In the genomic region with DNA sequence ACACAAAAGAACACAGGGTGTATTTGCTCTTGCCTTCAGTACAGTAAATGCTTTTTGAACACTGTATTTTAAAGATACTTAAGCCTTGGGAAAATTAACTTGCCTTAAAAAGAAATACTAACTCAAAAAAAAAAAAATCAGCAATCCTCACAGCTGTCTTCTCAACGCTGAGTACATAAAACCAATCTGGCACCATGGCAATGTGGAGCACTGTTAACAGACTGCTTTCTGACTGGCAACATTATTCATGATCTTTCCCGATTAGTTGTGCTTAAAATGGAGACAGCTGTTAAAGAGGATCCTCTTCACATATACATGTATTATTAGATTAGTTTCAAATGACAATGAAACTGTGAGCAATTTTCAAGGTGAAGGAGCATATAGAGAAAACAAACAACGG, we compare ENCODE assay signal across 28 mouse cellular contexts.
DNase-seq lines count a peak whose midpoint lies in the region; ATAC-seq and TF ChIP-seq lines count a peak whose summit lies in the region.
"Had no signal": no experiment of that assay in that cellular context is flagged by ENCODE, and none has a peak within 500 bp of the region (broad histone marks: within the 10 kb centered on the region; RNA-seq: fewer than 3 reads in every experiment).

No protein-coding gene starts in this region.

- TF ChIP-seq CTCF in layer of hippocampus, adult 2 months (conservative IDR thresholded peaks at IDR 0.05): no peak
- TF ChIP-seq CTCF in brain, embryonic 14.5 days (IDR thresholded peaks at IDR 0.05; ENCODE audit: borderline replicate concordance, extremely low read depth, insufficient read depth, insufficient read length): no peak

- no peak overlapping the region for H3K4me2 ChIP-seq in forebrain, embryonic 13.5 days
- no peak overlapping the region for H3K4me2 ChIP-seq in forebrain, embryonic 12.5 days
- peak overlapping the region; percentile 30 for H3K4me2 ChIP-seq in myocyte (ENCODE audit: low read depth)
- H3K4me2 ChIP-seq: embryonic facial prominence, embryonic 12.5 days; heart, embryonic 11.5 days; intestine, embryonic 15.5 days; liver, embryonic 13.5 days; lung, embryonic 14.5 days; midbrain, embryonic 13.5 days; stomach, embryonic 15.5 days had no signal

- H3ac ChIP-seq in myocyte (ENCODE audit: control insufficient read depth, insufficient read length): no peak overlapping the region

- no peaks in the 10 kb centered on the region for H3K79me2 ChIP-seq in myocyte (ENCODE audit: control insufficient read depth, insufficient read depth)

- peak; percentile 27 to 40 for DNase-seq in layer of hippocampus, adult 2 months (ENCODE audit: low spot score in 2 of 2)
- no peak for DNase-seq in layer of hippocampus, postnatal 36 days
- DNase-seq in brain, embryonic 14.5 days (ENCODE audit: low read depth): peak; percentile 70
- no peak for DNase-seq in thymus, postnatal 10 days (ENCODE audit: low spot score in 2 of 2)
- DNase-seq: adrenal gland, postnatal 25 days; cerebellum, adult 11 months; cerebellum, postnatal 14 days; gastrocnemius, postnatal 14 days; heart, adult 11 months; kidney, adult 8-10 months; kidney, postnatal 10 days; liver, embryonic 13.5 days; lung, embryonic 14.5 days; right cerebral cortex, postnatal 4 days; thymus, adult 18-20 months; thymus, postnatal 4 days had no signal

- H3K9ac ChIP-seq in forebrain, embryonic 13.5 days: no peak overlapping the region
- H3K9ac ChIP-seq in forebrain, embryonic 12.5 days: no peak overlapping the region
- H3K9ac ChIP-seq: embryonic facial prominence, embryonic 12.5 days; intestine, embryonic 15.5 days; liver, embryonic 13.5 days; lung, embryonic 14.5 days; midbrain, embryonic 13.5 days; stomach, embryonic 15.5 days had no signal

- no peaks in the 10 kb centered on the region for H3K36me3 ChIP-seq in forebrain, embryonic 13.5 days (ENCODE audit: poor library complexity, severe bottlenecking)
- H3K36me3 ChIP-seq in forebrain, embryonic 12.5 days (replicated peaks): no peaks in the 10 kb centered on the region
- H3K36me3 ChIP-seq in myocyte (ENCODE audit: control insufficient read depth, insufficient read depth): no peaks in the 10 kb centered on the region
- H3K36me3 ChIP-seq: embryonic facial prominence, embryonic 12.5 days; hindbrain, embryonic 10.5 days; intestine, embryonic 15.5 days; liver, embryonic 13.5 days; midbrain, embryonic 13.5 days; stomach, embryonic 15.5 days had no signal

- ATAC-seq in forebrain, embryonic 13.5 days: peak; percentile 57; the same call in 1 of the 2 replicates
- no peak for ATAC-seq in forebrain, embryonic 12.5 days (ENCODE audit: low FRiP score)
- ATAC-seq: CD4-positive, CD25-positive, alpha-beta regulatory T cell, adult 4 months; hindbrain, embryonic 16.5 days; intestine, embryonic 15.5 days; midbrain, embryonic 13.5 days had no signal

- no peaks in the 10 kb centered on the region for H3K9me3 ChIP-seq in forebrain, embryonic 13.5 days (replicated peaks)
- no peaks in the 10 kb centered on the region for H3K9me3 ChIP-seq in forebrain, embryonic 12.5 days
- H3K9me3 ChIP-seq: embryonic facial prominence, embryonic 12.5 days; hindbrain, embryonic 10.5 days; intestine, embryonic 15.5 days; liver, embryonic 13.5 days; midbrain, embryonic 13.5 days; stomach, embryonic 15.5 days had no signal

- TF ChIP-seq POLR2A in brain, embryonic 14.5 days (IDR thresholded peaks at IDR 0.05; ENCODE audit: borderline replicate concordance, extremely low read depth, insufficient read depth, insufficient read length, poor library complexity, severe bottlenecking): no peak
- TF ChIP-seq POLR2A in myocyte (IDR thresholded peaks at IDR 0.05; ENCODE audit: insufficient read length, low read depth): no peak

- no peak overlapping the region for H3K4me3 ChIP-seq in forebrain, embryonic 13.5 days
- H3K4me3 ChIP-seq in forebrain, embryonic 12.5 days (replicated peaks): no peak overlapping the region
- no peak overlapping the region for H3K4me3 ChIP-seq in layer of hippocampus, adult 2 months
- no peak overlapping the region for H3K4me3 ChIP-seq in myocyte
- H3K4me3 ChIP-seq: embryonic facial prominence, embryonic 12.5 days; erythroblast, embryonic 14.5 days; hindbrain, embryonic 10.5 days; intestine, embryonic 15.5 days; liver, embryonic 13.5 days; midbrain, embryonic 13.5 days; stomach, embryonic 15.5 days had no signal

- H3K27me3 ChIP-seq in forebrain, embryonic 13.5 days: no peaks in the 10 kb centered on the region
- no peaks in the 10 kb centered on the region for H3K27me3 ChIP-seq in forebrain, embryonic 12.5 days
- H3K27me3 ChIP-seq in myocyte (ENCODE audit: control insufficient read depth, insufficient read depth, insufficient read length): no peaks in the 10 kb centered on the region
- H3K27me3 ChIP-seq: embryonic facial prominence, embryonic 12.5 days; intestine, embryonic 15.5 days; liver, embryonic 13.5 days; midbrain, embryonic 13.5 days; stomach, embryonic 15.5 days had no signal

- H3K4me1 ChIP-seq in forebrain, embryonic 13.5 days: no peaks in the 10 kb centered on the region
- H3K4me1 ChIP-seq in forebrain, embryonic 12.5 days: no peaks in the 10 kb centered on the region
- H3K4me1 ChIP-seq: embryonic facial prominence, embryonic 12.5 days; hindbrain, embryonic 10.5 days; intestine, embryonic 15.5 days; liver, embryonic 13.5 days; midbrain, embryonic 13.5 days; stomach, embryonic 15.5 days had no signal

- no peak overlapping the region for H3K27ac ChIP-seq in forebrain, embryonic 13.5 days
- H3K27ac ChIP-seq in forebrain, embryonic 12.5 days: no peak overlapping the region
- H3K27ac ChIP-seq in layer of hippocampus, adult 2 months: 0 out of 2 replicates have a peak overlapping the region, but pooled peaks have one; percentile 32
- H3K27ac ChIP-seq: embryonic facial prominence, embryonic 12.5 days; hindbrain, embryonic 10.5 days; intestine, embryonic 15.5 days; liver, embryonic 13.5 days; midbrain, embryonic 13.5 days; stomach, embryonic 15.5 days had no signal

- 54% methylated on average over 3 of the region's 3 CpGs for WGBS in forebrain, embryonic 13.5 days
- 71% methylated on average over 3 of the region's 3 CpGs for WGBS in forebrain, embryonic 12.5 days

TF ChIP-seq in myocyte, 11 proteins besides CTCF, POLR2A, EP300 and RAD21:
- TF ChIP-seq USF1 (IDR thresholded peaks at IDR 0.05; ENCODE audit: low read depth) (no peak), SRF (IDR thresholded peaks at IDR 0.05; ENCODE audit: control insufficient read depth, insufficient read length, low read depth) (no peak), POLR2AphosphoS2 (IDR thresholded peaks at IDR 0.05; ENCODE audit: insufficient read length, low read depth) (no peak), E2F4 (IDR thresholded peaks at IDR 0.05; ENCODE audit: insufficient read depth) (no peak), TCF12 (IDR thresholded peaks at IDR 0.05; ENCODE audit: insufficient read depth, poor library complexity, severe bottlenecking) (no peak), MAX (IDR thresholded peaks at IDR 0.05; ENCODE audit: low read depth) (no peak)
TF ChIP-seq in myocyte: peak in this region for 0.

Comparison
In these comparisons a context has a peak if more than half of its experiments do, and no peak if none do; other contexts are left out.
1. DNase-seq: peak in layer of hippocampus, adult 2 months (2 of 2) and brain, embryonic 14.5 days (single experiment); none in layer of hippocampus, postnatal 36 days (0 of 2) and thymus, postnatal 10 days (0 of 2).